Mouse (Mus musculus) stomach, embryonic 16.5 days (tissue): Measurements from ENCODE around the gene Lca5l. TPM values are rescaled to one million over a fixed set of nuclear protein-coding genes. Genes with fewer than 3 reads are reported as not detected.
A peak's percentile ranks its signal among the peaks of the same experiment; 100 is the strongest.
"Not testable (repeated sequence)": the region's sequence is repeated elsewhere in the genome, so short reads cannot be mapped to it uniquely, and the experiment has no call there.

Source experiments
- ATAC-seq: fragments of 200-750 bp; cut with Nextera tagmentation; 2 replicates; pipeline ENCODE4 v1.8.0; 2017; ENCODE audit warnings: moderate number of reproducible peaks, moderate TSS enrichment; ENCODE audit not compliant: insufficient read depth, low FRiP score
- H3K27ac ChIP-seq: fragments of 300-500 bp; sonication (generic); 2 replicates; pipeline ENCODE4 v1.5.1; 2014; ENCODE audit warnings: low read length
- H3K27me3 ChIP-seq: fragments of 300-500 bp; sonication (generic); 2 replicates; pipeline ENCODE4 v1.6.1; 2014; ENCODE audit warnings: low read length, control low read depth, mixed read lengths; ENCODE audit not compliant: control insufficient read depth, insufficient read depth
- H3K36me3 ChIP-seq: fragments of 300-500 bp; sonication (generic); 2 replicates; pipeline ENCODE4 v1.6.1; 2014; ENCODE audit warnings: low read length; ENCODE audit not compliant: control insufficient read depth, insufficient read depth
- H3K4me1 ChIP-seq: fragments of 300-500 bp; sonication (generic); 2 replicates; pipeline ENCODE4 v1.6.1; 2014; ENCODE audit warnings: low read length, control low read depth, mixed read lengths; ENCODE audit not compliant: control insufficient read depth, insufficient read depth
- H3K4me2 ChIP-seq: fragments of 300-500 bp; sonication (generic); 2 replicates; pipeline ENCODE4 v1.6.1; 2014; ENCODE audit warnings: low read depth, low read length, mixed read lengths
- H3K4me3 ChIP-seq: fragments of 300-500 bp; sonication (generic); replicated peaks from 2 replicates; pipeline ENCODE4 v1.5.1; 2014; ENCODE audit warnings: mild to moderate bottlenecking, low read length
- H3K9ac ChIP-seq: fragments of 300-500 bp; sonication (generic); 2 replicates; pipeline ENCODE4 v1.6.1; 2014; ENCODE audit warnings: low read length
- H3K9me3 ChIP-seq: fragments of 300-500 bp; sonication (generic); replicated peaks from 2 replicates; pipeline ENCODE4 v1.6.1; 2016; ENCODE audit warnings: low read length, control low read depth; ENCODE audit not compliant: control insufficient read depth
- WGBS: fragments of 180-500 bp; shearing (Covaris S2); extraction: QIAGEN DNeasy Blood & Tissue Kit; methylation state at CpG from one replicate; pipeline ENCODE4 v1.1.7; 2014; 5-methylcytosine and 5-hydroxymethylcytosine counted together
- polyA plus RNA-seq: library from polyadenylated mRNA; unstranded; fragments of >200 nt; fragmentation: Nextera tagmentation; extraction: Ambion mirVana; gene quantifications from 2 replicates; pipeline ENCODE4 v1.2.1, GENCODE M21; 2015

Lca5l gene
- polyA plus RNA-seq, 1 experiment from 2014 or later, result 0.90 TPM

- no peaks in the 10 kb centered on the region for H3K27me3 ChIP-seq
- peak within 1 kb of the TSS; percentile 75 for H3K9ac ChIP-seq
- H3K4me3 ChIP-seq, result peak within 1 kb of the TSS; percentile 64
- H3K36me3 ChIP-seq, result no peaks in the 10 kb centered on the region
- peak within 1 kb of the TSS; percentile 51 for H3K4me2 ChIP-seq
- peak within 1 kb of the TSS; percentile 40 for H3K27ac ChIP-seq
- peak; percentile 95 for ATAC-seq
- 0 out of 2 replicates have a peak, but pooled peaks cover 7% of the 10 kb centered on the region for H3K9me3 ChIP-seq
- peaks cover 14% of the 10 kb centered on the region; the same call in 1 of the 2 replicates for H3K4me1 ChIP-seq
- WGBS, result under 1% methylated on average over 68 of the region's 68 CpGs
Observed at GRCm38 (mm10) chr16:96145110-96145800, 46.8 kb downstream of the Lca5l start, which contains the start of gene Wrb. Wrb (plus strand) TSS chr16:96145407.

- WGBS, result 28% methylated on average over 6 of the region's 6 CpGs
- not testable (repeated sequence) for H3K27me3 ChIP-seq, H3K36me3 ChIP-seq, H3K9me3 ChIP-seq, H3K9ac ChIP-seq, H3K27ac ChIP-seq
- Histone ChIP-seq H3K4me1 (peaks cover 12% of the 10 kb centered on the region; the same call in 1 of the 2 replicates), H3K4me2 (peak overlapping the region; percentile 32; the same call in 1 of the 2 replicates), H3K4me3 (peak overlapping the region; percentile 64; the same call in 1 of the 2 replicates)
- peak; percentile 12 for ATAC-seq
Observed at GRCm38 (mm10) chr16:96144748-96145109, 47.3 kb downstream of the Lca5l start.

- Histone ChIP-seq H3K4me1 (peaks cover 14% of the 10 kb centered on the region), H3K9ac (peak overlapping the region; percentile 92), H3K36me3 (peaks cover 14% of the 10 kb centered on the region), H3K4me3 (peak overlapping the region; percentile 77), H3K4me2 (peak overlapping the region; percentile 88), H3K9me3 (no peaks in the 10 kb centered on the region), H3K27ac (peak overlapping the region; percentile 97), H3K27me3 (no peaks in the 10 kb centered on the region)
- 6% methylated on average over 9 of the region's 9 CpGs for WGBS
- ATAC-seq, result no peak
Observed at GRCm38 (mm10) chr16:96128466-96128865, 63.6 kb downstream of the Lca5l start.

GRCm38 (mm10) chr16:96127657-96128344, 64.3 kb downstream of the Lca5l start, which contains the start of gene Hmgn1:
Hmgn1 (minus strand) TSS chr16:96127729.
- ATAC-seq, result peak; percentile 98
- peak within 1 kb of the TSS; percentile 88 for H3K4me2 ChIP-seq
- H3K9me3 ChIP-seq, result no peaks in the 10 kb centered on the region
- H3K4me3 ChIP-seq, result peak within 1 kb of the TSS; percentile 77
- WGBS, result under 1% methylated on average over 69 of the region's 72 CpGs
- peaks cover 19% of the 10 kb centered on the region for H3K36me3 ChIP-seq
- H3K4me1 ChIP-seq, result peaks cover 14% of the 10 kb centered on the region
- H3K9ac ChIP-seq, result peak within 1 kb of the TSS; percentile 92
- H3K27me3 ChIP-seq, result no peaks in the 10 kb centered on the region
- peak within 1 kb of the TSS; percentile 97 for H3K27ac ChIP-seq

- ATAC-seq, result peak; percentile 55
- Histone ChIP-seq H3K27ac (peak overlapping the region; percentile 97), H3K4me1 (peaks cover 14% of the 10 kb centered on the region), H3K36me3 (peaks cover 19% of the 10 kb centered on the region), H3K4me2 (peak overlapping the region; percentile 88), H3K9me3 (no peaks in the 10 kb centered on the region), H3K9ac (peak overlapping the region; percentile 92), H3K27me3 (no peaks in the 10 kb centered on the region), H3K4me3 (peak overlapping the region; percentile 77)
- under 1% methylated on average over 52 of the region's 52 CpGs for WGBS
Observed at GRCm38 (mm10) chr16:96127288-96127656, 64.8 kb downstream of the Lca5l start.

- Histone ChIP-seq H3K27me3 (no peaks in the 10 kb centered on the region), H3K36me3 (peaks cover 19% of the 10 kb centered on the region), H3K4me2 (peak overlapping the region; percentile 88), H3K9me3 (no peaks in the 10 kb centered on the region), H3K4me1 (peaks cover 14% of the 10 kb centered on the region), H3K27ac (peak overlapping the region; percentile 97), H3K9ac (peak overlapping the region; percentile 92), H3K4me3 (peak overlapping the region; percentile 77)
- WGBS, result 1% methylated on average over 19 of the region's 19 CpGs
- ATAC-seq, result no peak
Observed at GRCm38 (mm10) chr16:96126684-96127171, 65.3 kb downstream of the Lca5l start.

- 54% methylated on average over 4 of the region's 4 CpGs for WGBS
- ATAC-seq, result no peak
Observed at GRCm38 (mm10) chr16:96120022-96120623, 71.9 kb downstream of the Lca5l start.

GRCm38 (mm10) chr16:96114729-96115128, 77.3 kb downstream of the Lca5l start:
- no peaks in the 10 kb centered on the region for H3K27me3 ChIP-seq
- H3K9ac ChIP-seq, result no peak overlapping the region
- H3K4me2 ChIP-seq, result no peak overlapping the region
- H3K27ac ChIP-seq, result no peak overlapping the region
- no peaks in the 10 kb centered on the region for H3K4me1 ChIP-seq
- no peak for ATAC-seq
- 60% methylated on average over 4 of the region's 4 CpGs for WGBS
- no peaks in the 10 kb centered on the region for H3K9me3 ChIP-seq
- H3K36me3 ChIP-seq, result no peaks in the 10 kb centered on the region
- no peak overlapping the region for H3K4me3 ChIP-seq

More at GRCm38 (mm10) chr16:96120022-96120623, 71.9 kb downstream of the Lca5l start:
- no peak overlapping the region for H3K4me2 ChIP-seq
- no peak overlapping the region for H3K4me3 ChIP-seq
- H3K27ac ChIP-seq, result no peak overlapping the region
- peaks cover 19% of the 10 kb centered on the region for H3K36me3 ChIP-seq
- H3K27me3 ChIP-seq, result no peaks in the 10 kb centered on the region
- no peaks in the 10 kb centered on the region for H3K4me1 ChIP-seq
- H3K9ac ChIP-seq, result no peak overlapping the region
- H3K9me3 ChIP-seq, result no peaks in the 10 kb centered on the region
